Mouse (Mus musculus): Measurements from ENCODE around the gene Klhl32.

DNA sequence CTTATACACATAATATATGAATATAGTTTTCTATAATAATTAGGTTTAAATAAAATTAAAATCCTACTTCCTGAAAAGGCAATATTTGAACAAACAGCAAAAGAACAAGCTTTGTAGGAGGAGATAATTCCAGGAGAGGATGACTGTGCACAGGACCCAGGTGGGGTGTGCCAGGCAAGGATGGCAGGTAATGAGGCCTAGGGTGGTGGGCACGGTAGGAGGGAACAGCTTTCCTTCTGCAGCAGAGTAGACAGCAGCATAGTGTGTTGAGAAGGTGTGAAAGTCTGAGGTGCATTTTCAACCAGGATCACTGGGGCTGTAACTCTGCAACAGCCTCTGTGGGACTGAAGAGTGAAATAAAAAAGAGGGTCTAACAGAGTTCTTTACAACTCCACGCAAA is 85.0 kb downstream of the Klhl32 start:
- TF ChIP-seq SRF (IDR thresholded peaks at IDR 0.05; ENCODE audit: control insufficient read depth, insufficient read length, low read depth) (no peak), POLR2A (IDR thresholded peaks at IDR 0.05; ENCODE audit: insufficient read length, low read depth) (no peak), POLR2AphosphoS2 (IDR thresholded peaks at IDR 0.05; ENCODE audit: insufficient read length, low read depth) (no peak), CEBPB (IDR thresholded peaks at IDR 0.05; ENCODE audit: insufficient read depth, poor library complexity, severe bottlenecking) (no peak), E2F4 (IDR thresholded peaks at IDR 0.05; ENCODE audit: insufficient read depth) (no peak)

Data from myocyte (in vitro differentiated cells).